Mouse (Mus musculus): ENCODE measurements at regions not wholly inside any gene's neighbourhood (a gene's known extent, or its start where the extent isn't known, plus 50 kb on each side); places are given as distances from the start of the nearest gene placed in this dataset.

- no peak for DNase-seq (ENCODE audit: low read depth)
Observed at GRCm38 (mm10) chr12:79966621-79967490, 146.0 kb downstream of the Zfp36l1 start.

GRCm38 (mm10) chr12:79966289-79966615, 146.6 kb downstream of the Zfp36l1 start:
- no peak for DNase-seq (ENCODE audit: low read depth)

GRCm38 (mm10) chr12:79965471-79966288, 147.1 kb downstream of the Zfp36l1 start:
- no peak for DNase-seq (ENCODE audit: low read depth)

- no peak for DNase-seq (ENCODE audit: low read depth)
Observed at GRCm38 (mm10) chr12:79963443-79964025, 149.3 kb downstream of the Zfp36l1 start.

GRCm38 (mm10) chr12:79962649-79963236, 150.1 kb downstream of the Zfp36l1 start:
- no peak for DNase-seq (ENCODE audit: low read depth)

GRCm38 (mm10) chr12:79961881-79962280, 150.9 kb downstream of the Zfp36l1 start:
- no peak for DNase-seq (ENCODE audit: low read depth)

- DNase-seq (ENCODE audit: low read depth): no peak
Observed at GRCm38 (mm10) chr12:79961076-79961475, 151.7 kb downstream of the Zfp36l1 start.

GRCm38 (mm10) chr12:79960446-79960845, 152.4 kb downstream of the Zfp36l1 start:
- DNase-seq (ENCODE audit: low read depth): no peak

GRCm38 (mm10) chr12:79959540-79960305, 153.1 kb downstream of the Zfp36l1 start:
- no peak for DNase-seq (ENCODE audit: low read depth)

- DNase-seq (ENCODE audit: low read depth): no peak
Observed at GRCm38 (mm10) chr12:79957211-79957610, 155.6 kb downstream of the Zfp36l1 start.

- no peak for DNase-seq (ENCODE audit: low read depth)
Observed at GRCm38 (mm10) chr12:79956351-79956750, 156.5 kb downstream of the Zfp36l1 start.

GRCm38 (mm10) chr12:79955501-79955900, 157.3 kb downstream of the Zfp36l1 start:
- no peak for DNase-seq (ENCODE audit: low read depth)

- no peak for DNase-seq (ENCODE audit: low read depth)
Observed at GRCm38 (mm10) chr12:79950579-79951112, 162.2 kb downstream of the Zfp36l1 start.

- DNase-seq (ENCODE audit: low read depth): no peak
Observed at GRCm38 (mm10) chr12:79949101-79949824, 163.6 kb downstream of the Zfp36l1 start.

- no peak for DNase-seq (ENCODE audit: low read depth)
Observed at GRCm38 (mm10) chr12:79947574-79947973, 165.2 kb downstream of the Zfp36l1 start.

- no peak for DNase-seq (ENCODE audit: low read depth)
Observed at GRCm38 (mm10) chr12:79946777-79947176, 166.0 kb downstream of the Zfp36l1 start.

- no peak for DNase-seq (ENCODE audit: low read depth)
Observed at GRCm38 (mm10) chr12:79945899-79946298, 166.9 kb downstream of the Zfp36l1 start.

GRCm38 (mm10) chr12:79944714-79945493, 167.9 kb downstream of the Zfp36l1 start:
- DNase-seq (ENCODE audit: low read depth): no peak

- no peak for DNase-seq (ENCODE audit: low read depth)
Observed at GRCm38 (mm10) chr12:79944090-79944489, 168.7 kb downstream of the Zfp36l1 start.
